8 mouse cellular contexts compared by ENCODE assay signal in genomic region chr13:60173186-60173585, GRCm38 (mm10). TPM values are rescaled to one million over a fixed set of nuclear protein-coding genes. Genes with fewer than 3 reads are reported as not detected.
DNase-seq lines count a peak whose midpoint lies in the region; ATAC-seq lines count a peak whose summit lies in the region.

No protein-coding gene starts in this region.

- H3K4me1 ChIP-seq in heart, embryonic 13.5 days: peaks cover 29% of the 10 kb centered on the region
- peaks cover 46% of the 10 kb centered on the region for H3K4me1 ChIP-seq in embryonic facial prominence, embryonic 10.5 days
- 0 out of 2 replicates have a peak, but pooled peaks cover 6% of the 10 kb centered on the region for H3K4me1 ChIP-seq in hindbrain, embryonic 11.5 days (replicated peaks; ENCODE audit: control insufficient read depth, insufficient read depth, low read length)
- H3K4me1 ChIP-seq in midbrain, embryonic 15.5 days: peaks cover 57% of the 10 kb centered on the region

- 9% methylated on average over 3 of the region's 3 CpGs for WGBS in heart, embryonic 13.5 days
- 5% methylated on average over 3 of the region's 3 CpGs for WGBS in embryonic facial prominence, embryonic 10.5 days
- 3% methylated on average over 3 of the region's 3 CpGs for WGBS in hindbrain, embryonic 11.5 days
- 7% methylated on average over 3 of the region's 3 CpGs for WGBS in midbrain, embryonic 15.5 days

- DNase-seq in heart, postnatal 4 days: no peak
- DNase-seq in embryonic facial prominence, embryonic 10.5 days (ENCODE audit: low spot score): no peak
- DNase-seq in hindbrain, embryonic 11.5 days (ENCODE audit: low spot score): peak; percentile 29
- DNase-seq in left cerebral cortex, adult 9 months (ENCODE audit: low spot score in 2 of 2): no peak
- no peak for DNase-seq in c-Kit-positive CD71-positive TER-119-positive erythroid progenitor cells, embryonic 14.5 days (ENCODE audit: low spot score)
- DNase-seq in adrenal gland, postnatal 14 days: no peak

- no peak overlapping the region for H3K27ac ChIP-seq in heart, embryonic 13.5 days (replicated peaks)
- H3K27ac ChIP-seq in embryonic facial prominence, embryonic 10.5 days (replicated peaks): peak overlapping the region; percentile 99
- no peak overlapping the region for H3K27ac ChIP-seq in hindbrain, embryonic 11.5 days (ENCODE audit: low read depth, low read length)
- no peak overlapping the region for H3K27ac ChIP-seq in midbrain, embryonic 15.5 days

- no peaks in the 10 kb centered on the region for H3K36me3 ChIP-seq in heart, embryonic 13.5 days
- peaks cover 11% of the 10 kb centered on the region for H3K36me3 ChIP-seq in embryonic facial prominence, embryonic 10.5 days (replicated peaks)
- no peaks in the 10 kb centered on the region for H3K36me3 ChIP-seq in hindbrain, embryonic 11.5 days (ENCODE audit: control insufficient read depth, insufficient read depth, low read length)
- no peaks in the 10 kb centered on the region for H3K36me3 ChIP-seq in midbrain, embryonic 15.5 days (replicated peaks)

- no peak for ATAC-seq in heart, embryonic 13.5 days (ENCODE audit: extremely low read depth, insufficient number of reproducible peaks, low FRiP score, low TSS enrichment)
- ATAC-seq in hindbrain, embryonic 11.5 days (ENCODE audit: low FRiP score): no peak
- no peak for ATAC-seq in midbrain, embryonic 15.5 days (replicated peaks)

- no peak overlapping the region; the same call in 1 of the 2 replicates for H3K9ac ChIP-seq in heart, embryonic 13.5 days
- H3K9ac ChIP-seq in hindbrain, embryonic 11.5 days (ENCODE audit: low read depth, low read length): no peak overlapping the region
- no peak overlapping the region for H3K9ac ChIP-seq in midbrain, embryonic 15.5 days

- H3K4me2 ChIP-seq in heart, embryonic 13.5 days: peak overlapping the region; percentile 90
- peak overlapping the region; percentile 44 for H3K4me2 ChIP-seq in hindbrain, embryonic 11.5 days (replicated peaks; ENCODE audit: low read depth, low read length)
- peak overlapping the region; percentile 98; the same call in 1 of the 2 replicates for H3K4me2 ChIP-seq in midbrain, embryonic 15.5 days

- H3K27me3 ChIP-seq in heart, embryonic 13.5 days (replicated peaks): 0 out of 2 replicates have a peak, but pooled peaks cover 7% of the 10 kb centered on the region
- H3K27me3 ChIP-seq in embryonic facial prominence, embryonic 10.5 days (replicated peaks; ENCODE audit: low read depth, poor library complexity, severe bottlenecking): peaks cover 41% of the 10 kb centered on the region
- H3K27me3 ChIP-seq in hindbrain, embryonic 11.5 days (ENCODE audit: control insufficient read depth, insufficient read depth, low read length): no peaks in the 10 kb centered on the region; the same call in 1 of the 2 replicates
- H3K27me3 ChIP-seq in midbrain, embryonic 15.5 days (replicated peaks): peaks cover 13% of the 10 kb centered on the region; the same call in 1 of the 2 replicates

- H3K4me3 ChIP-seq in heart, embryonic 13.5 days: peak overlapping the region; percentile 88; the same call in 1 of the 2 replicates
- peak overlapping the region; percentile 82 for H3K4me3 ChIP-seq in embryonic facial prominence, embryonic 10.5 days
- H3K4me3 ChIP-seq in hindbrain, embryonic 11.5 days (ENCODE audit: low read depth, low read length): peak overlapping the region; percentile 91; the same call in 1 of the 2 replicates
- no peak overlapping the region for H3K4me3 ChIP-seq in midbrain, embryonic 15.5 days

- no peaks in the 10 kb centered on the region for H3K9me3 ChIP-seq in heart, embryonic 13.5 days
- H3K9me3 ChIP-seq in embryonic facial prominence, embryonic 10.5 days: no peaks in the 10 kb centered on the region
- no peaks in the 10 kb centered on the region for H3K9me3 ChIP-seq in hindbrain, embryonic 11.5 days (ENCODE audit: control insufficient read depth, low read length)
- no peaks in the 10 kb centered on the region for H3K9me3 ChIP-seq in midbrain, embryonic 15.5 days

RNA-seq across cellular contexts. Expression of gene Gas1, which starts 4.0 kb away (rescaled TPM):
- polyA plus RNA-seq in heart, embryonic 13.5 days (2015; fragmentation: Nextera tagmentation; extraction: Ambion mirVana): 26.2 and 30.3 TPM in 2 replicates
- total RNA-seq in heart, postnatal 4 days (2021): 10 to 100 TPM; 53.5 to 56.8 TPM
- 77.9 and 78.3 TPM in 2 replicates for polyA plus RNA-seq in embryonic facial prominence, embryonic 10.5 days (2016; fragmentation: Nextera tagmentation; extraction: Ambion mirVana)
- 106 and 124 TPM in 2 replicates for polyA plus RNA-seq in hindbrain, embryonic 11.5 days (2014; fragmentation: Nextera tagmentation; extraction: Ambion mirVana)
- polyA plus RNA-seq in midbrain, embryonic 15.5 days (2015; fragmentation: Nextera tagmentation; extraction: Ambion mirVana): 15.1 and 23.1 TPM in 2 replicates
- 48.4 and 52.2 TPM in 2 replicates for total RNA-seq in adrenal gland, postnatal 14 days (2021)

Comparison
In these comparisons a context has a peak if more than half of its experiments do, and no peak if none do; other contexts are left out.
1. H3K4me2 ChIP-seq: peak in every context shown above with its lines; median percentile 98 in midbrain, embryonic 15.5 days; 90 in heart, embryonic 13.5 days; 44 in hindbrain, embryonic 11.5 days.